Mouse (Mus musculus) MN1 (cell line): ENCODE data around the gene 4933405L10Rik.

Experiments
- DNase-seq: peaks from one replicate; pipeline ENCODE4 v3.0.0-alpha.2; 2016; ENCODE audit warnings: low spot score

4933405L10Rik gene

DNA sequence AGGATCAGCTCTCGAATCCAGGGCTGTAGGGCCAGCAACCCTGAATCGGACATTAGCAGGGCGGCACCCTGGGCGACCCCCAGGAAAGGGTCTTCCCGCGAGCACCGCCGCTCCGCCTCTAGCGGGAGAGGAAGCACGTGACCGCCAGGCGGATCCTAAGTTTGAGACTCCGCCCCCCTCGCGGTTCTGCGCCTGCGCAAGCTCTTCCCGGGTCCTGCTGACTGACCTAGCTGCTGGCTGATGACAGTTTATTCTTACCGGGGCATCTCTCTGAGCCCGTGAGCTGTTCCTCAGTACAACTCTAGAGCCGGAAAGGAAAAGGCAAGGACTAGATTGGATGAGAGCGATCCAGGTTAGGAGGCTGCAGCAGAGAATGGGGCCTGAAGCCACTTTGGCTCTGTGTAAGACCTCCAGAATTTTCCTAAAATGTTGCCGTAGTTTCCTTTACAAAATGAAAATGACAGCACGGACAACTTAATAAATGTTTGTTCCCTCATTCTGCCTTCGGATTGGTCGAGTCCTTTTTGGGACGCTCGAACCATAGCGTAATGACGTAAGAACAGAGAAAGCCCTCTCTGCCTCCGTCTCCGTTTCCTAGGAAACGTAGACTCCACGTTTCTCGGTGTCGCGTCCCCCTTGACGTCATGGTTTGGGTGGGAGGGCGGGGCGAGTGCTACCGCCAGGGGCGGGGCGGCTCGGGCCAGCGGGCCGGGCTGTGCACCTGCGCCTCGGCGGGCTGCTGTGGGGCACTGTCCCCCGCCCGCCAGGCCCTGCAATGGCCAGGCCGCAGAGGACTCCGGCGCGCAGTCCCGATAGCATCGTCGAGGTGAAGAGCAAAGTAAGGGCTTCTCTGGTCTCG, 6.3 kb upstream of the 4933405L10Rik start, which contains the start of the genes Acd and Pard6a:
TSS of gene Acd (minus strand) at position 137 of the 859 bp plus-strand sequence.
TSS of gene Pard6a (plus strand) at position 183 of the 859 bp plus-strand sequence.
- peak; percentile 97 for DNase-seq

DNA sequence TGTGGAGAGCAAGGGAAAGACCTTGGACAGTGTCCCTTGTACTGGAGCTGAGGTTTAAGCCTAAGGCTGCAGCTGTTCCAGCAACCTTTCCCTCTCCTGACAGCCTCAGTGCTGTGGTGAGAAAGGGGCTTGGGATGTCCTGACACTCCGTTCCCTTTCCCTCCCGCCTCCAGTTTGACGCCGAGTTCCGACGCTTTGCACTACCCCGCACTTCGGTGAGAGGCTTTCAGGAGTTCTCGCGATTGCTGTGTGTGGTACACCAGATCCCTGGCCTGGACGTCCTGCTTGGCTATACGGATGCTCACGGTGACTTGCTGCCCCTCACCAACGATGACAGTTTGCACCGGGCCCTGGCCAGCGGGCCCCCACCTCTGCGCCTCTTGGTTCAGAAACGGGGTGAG, 5.5 kb upstream of the 4933405L10Rik start:
- no peak for DNase-seq

DNA sequence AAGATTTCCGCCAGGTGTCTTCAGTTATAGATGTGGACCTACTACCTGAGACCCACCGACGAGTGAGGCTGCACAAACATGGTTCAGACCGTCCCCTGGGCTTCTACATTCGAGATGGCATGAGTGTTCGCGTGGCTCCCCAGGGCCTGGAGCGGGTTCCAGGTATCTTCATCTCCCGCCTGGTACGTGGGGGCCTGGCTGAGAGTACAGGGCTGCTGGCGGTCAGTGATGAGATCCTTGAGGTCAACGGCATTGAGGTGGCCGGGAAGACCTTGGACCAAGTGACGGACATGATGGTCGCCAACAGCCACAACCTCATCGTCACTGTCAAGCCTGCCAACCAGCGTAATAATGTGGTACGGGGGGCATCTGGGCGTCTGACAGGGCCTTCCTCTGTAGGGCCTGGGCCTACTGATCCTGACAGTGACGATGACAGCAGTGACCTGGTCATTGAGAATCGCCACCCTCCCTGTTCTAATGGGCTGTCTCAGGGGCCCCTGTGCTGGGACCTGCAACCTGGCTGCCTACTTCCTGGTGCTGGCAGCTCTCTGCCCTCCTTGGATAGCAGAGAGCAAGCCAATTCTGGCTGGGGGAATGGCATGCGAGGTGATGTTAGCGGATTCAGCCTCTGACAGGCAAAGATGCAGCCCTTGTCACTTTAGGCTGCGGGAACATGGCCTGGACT, 4.6 kb upstream of the 4933405L10Rik start:
- no peak for DNase-seq

DNA sequence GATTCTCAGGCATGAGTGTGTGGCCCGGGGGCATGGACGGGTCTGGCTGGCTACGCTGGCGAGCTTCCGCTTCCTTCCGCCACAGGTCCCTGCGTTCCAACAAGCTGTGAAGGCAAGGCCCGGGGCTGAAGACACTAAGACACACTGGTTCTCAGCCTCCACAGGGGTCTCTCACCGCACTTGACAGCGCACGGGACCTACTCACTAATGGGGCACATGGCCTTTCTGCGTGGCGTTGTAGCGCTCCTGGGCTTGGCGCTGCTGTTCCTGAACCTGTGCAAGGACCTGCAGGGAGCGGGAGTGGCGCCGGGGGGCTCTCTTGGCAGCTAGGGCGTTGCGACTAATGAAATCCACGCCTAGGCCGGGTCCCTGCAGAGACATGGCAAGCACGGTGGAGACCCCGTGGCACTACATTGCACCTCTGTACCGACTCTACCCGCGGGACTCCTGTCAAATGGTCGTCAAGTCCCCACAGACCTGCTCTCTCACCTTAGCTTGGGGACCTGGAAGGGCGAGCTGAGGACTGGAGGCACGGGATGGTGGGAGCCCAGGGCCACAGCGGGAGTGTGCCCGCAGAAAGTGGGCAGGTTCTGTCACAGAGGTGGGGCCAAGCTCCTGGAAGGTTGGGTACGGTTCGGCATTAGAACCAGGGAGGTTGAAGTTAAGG, 3.2 kb upstream of the 4933405L10Rik start:
- no peak for DNase-seq

DNA sequence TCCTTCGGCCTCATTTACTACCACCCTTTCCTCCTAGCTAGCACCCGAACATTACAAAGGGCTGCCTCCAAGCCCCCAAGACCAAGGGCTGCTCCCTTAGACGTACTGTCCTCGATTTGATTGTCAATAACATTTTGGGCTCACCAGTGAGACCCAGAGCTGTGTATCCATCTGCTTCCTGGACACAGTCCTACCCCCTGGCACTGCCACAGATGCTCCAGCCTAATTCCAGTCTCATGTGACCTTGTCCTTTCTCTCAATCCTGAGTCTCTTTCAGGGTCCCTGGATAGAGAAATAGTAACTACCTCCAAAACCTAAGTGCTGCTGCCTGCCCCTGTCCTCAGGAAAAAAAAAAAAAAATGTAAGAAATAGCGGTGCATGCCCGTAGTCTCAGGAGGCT, 2.5 kb upstream of the 4933405L10Rik start:
- no peak for DNase-seq

DNA sequence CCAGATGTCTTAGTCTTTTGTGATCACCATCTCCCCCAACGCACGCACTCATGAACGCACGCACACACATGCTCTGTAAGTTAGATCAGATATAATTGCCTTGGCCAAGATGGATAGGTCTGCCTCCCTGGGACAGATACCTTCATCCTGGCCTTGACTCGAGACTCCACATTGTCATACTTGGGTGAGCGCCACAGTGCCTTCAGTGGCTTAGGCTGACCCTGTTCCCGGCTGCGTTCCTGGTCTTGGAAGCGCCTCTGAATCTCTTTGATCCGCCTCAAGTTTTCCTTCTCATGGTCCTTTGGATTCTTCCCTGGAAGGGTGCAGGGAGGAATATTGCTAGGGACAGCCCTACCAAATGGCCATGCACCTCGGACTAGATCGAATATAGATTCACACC, 1.0 kb upstream of the 4933405L10Rik start:
- no peak for DNase-seq

DNA sequence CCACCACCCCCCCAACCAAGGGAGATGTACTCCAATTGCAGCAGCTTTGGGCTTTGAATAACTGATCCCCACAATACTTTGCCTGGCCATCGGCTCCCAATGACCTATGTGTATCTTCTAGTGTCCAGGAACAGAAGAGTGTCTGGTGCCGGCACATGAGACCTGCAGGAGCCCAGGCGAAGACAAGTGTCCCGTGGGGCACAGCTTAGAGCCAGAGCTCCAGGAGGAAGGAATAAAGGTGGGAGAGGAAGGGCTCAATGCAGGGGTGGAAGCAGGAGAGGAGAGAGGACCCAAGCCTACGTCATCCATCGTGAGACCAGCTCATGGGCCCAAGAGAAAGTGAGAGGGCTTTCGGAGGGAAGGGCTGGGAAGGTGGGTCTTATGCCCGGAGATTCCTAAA, 1.2 kb downstream of the 4933405L10Rik start:
- no peak for DNase-seq

DNA sequence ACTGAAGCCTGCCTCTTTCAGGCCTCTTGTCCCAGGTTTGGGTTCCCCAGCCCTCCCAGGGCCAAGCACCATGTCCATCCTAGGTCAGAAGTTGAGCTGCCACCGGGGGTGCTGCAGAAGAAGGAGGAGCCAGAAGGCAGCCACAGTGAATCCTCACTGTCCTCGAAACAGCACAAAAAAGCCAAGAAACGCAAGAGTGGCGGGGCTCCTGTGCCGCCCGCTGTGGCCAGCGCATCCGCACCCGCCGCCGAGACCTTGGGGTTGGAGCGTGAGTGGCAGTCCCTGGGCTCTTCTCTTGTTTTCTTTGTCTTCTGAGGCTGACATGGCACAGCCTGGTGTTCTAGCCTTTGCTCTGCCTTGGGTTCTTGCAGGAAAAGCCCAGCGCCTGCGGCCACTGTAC, 1.9 kb downstream of the 4933405L10Rik start:
- no peak for DNase-seq

DNA sequence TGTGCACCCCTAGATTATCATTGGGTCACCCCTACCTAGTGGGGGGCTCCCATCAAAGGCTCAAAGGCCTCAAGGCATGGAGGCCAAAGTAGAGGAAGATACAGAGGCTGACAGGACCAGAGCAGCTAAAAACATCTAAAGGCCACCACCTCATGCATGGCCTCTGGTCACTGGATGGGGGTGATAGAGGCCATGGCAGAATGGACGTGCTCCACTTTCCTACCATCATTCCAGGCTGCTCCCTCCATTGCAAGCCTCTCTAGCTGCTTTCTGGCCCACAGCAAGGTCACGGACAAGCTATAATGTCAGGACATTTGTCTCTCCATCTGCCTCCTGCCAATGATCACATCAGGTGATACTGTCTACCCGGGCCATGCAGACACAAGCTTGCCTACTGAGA, 4.8 kb downstream of the 4933405L10Rik start:
- DNase-seq, result no peak

DNA sequence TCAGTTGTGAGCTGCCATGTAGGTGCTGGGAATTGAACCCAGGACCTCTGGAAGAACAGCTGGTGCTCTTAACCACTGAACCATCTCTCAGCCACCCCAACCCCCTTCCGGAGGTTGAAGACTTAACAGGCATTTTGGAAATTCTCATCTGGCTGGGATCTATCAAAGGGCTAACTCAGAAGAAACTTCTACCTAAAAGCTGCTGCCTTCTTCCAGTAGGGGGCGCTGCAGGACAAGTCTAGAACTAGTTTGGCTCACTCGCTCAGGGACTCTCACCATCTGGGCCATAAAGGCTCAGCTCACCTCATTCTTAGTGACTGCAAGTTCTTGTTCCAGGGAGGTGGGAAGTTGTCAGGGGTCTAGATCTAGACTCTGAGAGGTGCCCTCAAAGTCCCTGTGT, 6.7 kb downstream of the 4933405L10Rik start:
- DNase-seq, result peak; percentile 95

DNA sequence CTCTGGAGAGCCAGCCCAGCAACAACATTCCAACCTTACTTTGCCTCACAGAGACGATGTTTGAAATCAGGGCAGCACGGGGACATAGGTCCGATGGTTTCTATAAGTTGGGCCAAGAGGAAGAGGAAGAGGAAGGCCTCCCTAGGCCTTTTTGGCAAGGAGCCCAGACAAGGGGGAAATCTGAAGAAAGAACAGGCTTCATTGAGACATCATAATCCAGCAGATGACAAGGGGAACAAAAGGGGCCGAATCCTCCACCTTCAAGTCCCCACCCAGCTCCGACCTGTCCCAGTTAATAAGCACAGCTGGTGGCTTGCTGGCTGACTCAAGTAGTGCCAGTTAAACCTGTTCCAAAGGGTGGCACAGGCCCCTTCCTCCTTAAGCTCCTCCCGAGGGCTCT, 7.6 kb downstream of the 4933405L10Rik start:
- DNase-seq, result no peak

DNA sequence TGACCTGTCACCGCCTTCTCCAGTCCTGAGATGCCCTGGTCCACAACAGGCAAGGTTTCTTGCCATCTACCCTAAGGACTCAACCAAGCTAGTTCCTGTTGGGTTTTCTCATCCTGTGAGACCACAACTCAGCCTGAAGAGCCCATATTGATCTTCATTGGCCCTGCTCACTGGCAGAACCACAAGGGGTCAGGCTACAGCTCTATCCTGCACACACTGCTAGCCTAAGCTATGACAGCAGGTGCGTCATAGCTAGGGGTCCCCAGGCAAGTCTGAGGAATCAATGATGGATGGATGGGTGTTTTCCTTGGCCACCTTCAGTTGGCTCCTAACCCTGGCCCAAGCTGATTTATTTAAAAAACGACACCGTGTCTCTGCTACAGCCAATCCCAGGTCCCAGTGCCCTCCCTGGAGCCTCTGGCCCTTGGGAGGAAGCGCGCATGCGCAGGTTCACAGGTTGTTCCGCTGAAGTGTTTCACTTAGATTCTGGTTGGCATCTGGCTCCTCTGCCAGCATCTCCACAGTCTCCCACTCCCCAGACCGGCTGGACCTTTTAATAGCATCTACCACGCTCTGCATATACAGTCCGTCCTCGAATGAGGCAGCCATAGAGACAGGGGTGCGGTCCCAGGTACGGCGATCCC, 9.0 kb downstream of the 4933405L10Rik start:
- DNase-seq, result no peak

DNA sequence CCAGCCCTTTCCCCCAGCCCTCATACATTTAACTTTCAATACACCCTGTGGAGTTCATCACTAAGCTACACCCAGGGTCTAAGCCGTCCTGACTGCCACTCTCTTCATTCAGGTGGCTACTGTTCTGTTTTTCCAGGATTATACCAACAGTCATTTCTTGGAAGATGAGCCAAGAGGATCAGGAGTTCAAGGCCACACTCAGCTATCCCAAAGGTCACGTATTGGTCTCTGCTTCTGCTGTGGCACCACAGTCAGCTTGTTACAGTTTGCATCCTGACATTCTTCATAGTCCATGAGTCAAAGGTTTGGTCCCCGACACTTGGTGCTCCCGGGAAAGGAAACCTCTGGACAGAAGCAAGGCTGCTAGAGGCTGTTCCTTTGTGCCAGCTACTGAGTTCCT, 12.2 kb downstream of the 4933405L10Rik start:
- DNase-seq, result no peak

DNA sequence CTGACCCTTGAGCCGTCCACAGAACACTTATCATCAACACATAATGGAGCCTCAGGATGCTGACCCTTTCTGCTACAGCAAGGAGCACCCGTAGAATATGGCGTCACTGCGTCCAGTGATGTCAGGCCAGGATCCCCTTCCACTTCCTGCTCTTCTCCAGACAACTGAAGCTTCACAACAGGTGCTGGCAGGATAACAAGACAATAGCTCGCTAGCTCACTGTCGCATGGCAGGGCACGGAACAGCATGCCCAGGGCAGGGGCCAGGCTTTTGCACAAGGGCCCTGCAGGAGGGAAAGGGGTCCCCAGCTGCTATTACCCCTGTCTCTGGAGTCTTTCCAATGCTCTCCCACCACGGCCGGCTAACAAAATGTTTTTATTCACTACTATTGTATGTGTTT, 15.4 kb downstream of the 4933405L10Rik start:
- no peak for DNase-seq

DNA sequence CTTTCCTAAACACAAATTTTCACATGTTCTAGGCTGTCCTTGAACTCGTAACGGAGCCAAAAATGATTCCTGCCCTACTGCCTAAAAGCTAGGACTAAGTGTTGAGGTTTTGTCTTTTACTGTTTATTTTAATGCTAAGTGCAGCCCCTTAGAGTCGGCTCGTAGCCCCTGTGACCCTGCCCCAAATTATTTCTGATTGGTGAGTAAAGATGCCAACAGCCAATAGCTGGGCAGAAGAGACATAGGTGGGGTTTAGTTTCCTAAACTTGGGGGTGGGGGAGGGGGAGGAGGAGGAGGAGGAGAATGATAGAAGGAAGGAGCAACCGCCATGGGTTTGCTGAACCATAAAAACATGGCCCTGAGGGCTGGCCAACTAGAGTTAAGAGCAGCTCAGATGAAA, 18.3 kb downstream of the 4933405L10Rik start:
- DNase-seq, result no peak

DNA sequence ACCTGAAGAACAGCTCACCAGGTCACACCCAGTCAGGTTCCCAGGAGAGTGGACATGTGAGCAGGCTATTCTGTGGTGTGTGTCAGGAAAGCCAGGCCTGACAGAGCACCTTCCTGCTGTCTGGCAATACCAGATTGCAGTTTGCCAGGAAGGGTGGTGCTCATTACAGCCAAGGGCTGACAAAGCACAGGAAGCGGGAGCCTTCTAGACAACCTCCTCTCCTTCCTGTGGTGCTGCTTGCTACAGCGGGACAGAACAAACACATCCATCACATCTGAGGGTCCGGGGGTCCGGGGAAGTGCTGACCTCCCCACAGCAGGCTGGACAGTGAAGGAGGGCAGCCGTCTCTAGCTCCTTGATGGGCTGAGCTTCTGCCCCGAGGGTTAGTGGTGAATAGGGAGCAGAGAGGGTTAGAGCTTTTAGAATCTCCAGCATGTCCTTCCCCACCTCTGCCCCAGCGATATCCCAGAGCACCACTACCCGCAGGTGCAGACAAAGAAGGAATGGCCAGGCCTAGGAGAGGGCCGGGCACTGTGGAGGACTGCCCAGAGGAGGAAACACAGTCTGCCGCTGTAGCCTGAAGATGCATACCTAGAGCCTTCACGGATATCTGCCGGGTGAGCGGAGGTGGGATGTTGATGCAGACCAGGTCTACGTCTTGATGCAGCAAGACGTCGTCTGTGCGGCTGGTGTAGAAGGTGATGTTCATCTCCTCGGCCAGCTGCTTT, 20.1 kb downstream of the 4933405L10Rik start:
- DNase-seq, result peak; percentile 81

DNA sequence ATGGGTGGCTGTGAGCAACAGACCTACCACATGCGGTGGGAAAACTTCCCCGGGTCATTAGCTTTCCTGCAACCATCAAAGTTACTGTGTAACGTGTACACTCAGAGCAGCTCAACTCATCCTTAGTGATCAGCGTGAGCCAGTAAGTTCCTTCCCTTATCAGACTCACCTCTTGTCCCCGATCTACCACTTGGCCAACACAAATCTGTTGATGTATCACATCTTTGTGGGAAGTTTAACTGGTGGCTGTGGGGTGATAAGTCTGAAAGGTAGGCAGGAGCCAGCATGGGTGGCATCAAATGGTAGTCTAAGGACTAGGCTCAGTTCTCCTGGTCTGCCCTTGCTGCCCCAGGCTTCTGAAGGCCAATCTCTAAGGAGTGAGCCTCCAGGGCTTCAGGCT, 24.7 kb downstream of the 4933405L10Rik start:
- DNase-seq, result no peak

DNA sequence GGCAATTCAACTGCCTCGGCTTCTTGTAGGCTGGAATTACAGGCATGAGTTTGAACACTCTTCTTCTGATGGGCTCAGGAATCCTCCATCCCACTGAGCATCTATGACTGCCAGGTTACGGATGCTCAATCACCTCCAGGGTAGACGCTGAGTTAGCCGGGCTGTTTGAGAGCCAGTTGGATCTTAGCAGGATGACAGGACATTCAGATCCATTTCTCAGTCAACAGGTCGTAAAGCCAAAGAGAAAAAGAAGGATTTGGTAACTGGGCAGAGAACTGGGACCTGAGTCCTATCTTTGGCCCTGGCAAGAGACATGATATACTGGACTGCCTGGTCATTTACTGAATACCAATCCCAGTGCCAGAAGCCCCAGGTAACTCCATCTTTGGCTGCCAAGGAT, 31.8 kb downstream of the 4933405L10Rik start:
- no peak for DNase-seq

DNA sequence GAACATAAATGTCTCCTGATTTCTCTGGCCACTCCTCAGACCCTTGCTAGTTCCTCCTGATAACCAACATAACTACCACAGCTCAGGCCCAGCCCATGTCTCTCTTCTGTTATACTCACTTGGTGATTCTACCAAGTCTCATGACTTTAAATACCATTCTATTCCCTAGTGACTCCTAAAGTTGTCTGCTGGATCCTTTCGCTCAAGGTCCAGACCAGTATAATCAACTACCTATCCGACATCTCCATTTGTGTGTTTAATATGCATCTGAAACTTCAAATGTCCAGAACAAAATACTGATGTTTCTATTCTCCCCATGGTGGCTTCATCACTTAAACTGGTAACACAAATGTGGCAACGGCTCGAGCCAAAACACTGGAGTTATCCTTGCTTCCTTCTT, 35.8 kb downstream of the 4933405L10Rik start:
- peak; percentile 26 for DNase-seq

DNA sequence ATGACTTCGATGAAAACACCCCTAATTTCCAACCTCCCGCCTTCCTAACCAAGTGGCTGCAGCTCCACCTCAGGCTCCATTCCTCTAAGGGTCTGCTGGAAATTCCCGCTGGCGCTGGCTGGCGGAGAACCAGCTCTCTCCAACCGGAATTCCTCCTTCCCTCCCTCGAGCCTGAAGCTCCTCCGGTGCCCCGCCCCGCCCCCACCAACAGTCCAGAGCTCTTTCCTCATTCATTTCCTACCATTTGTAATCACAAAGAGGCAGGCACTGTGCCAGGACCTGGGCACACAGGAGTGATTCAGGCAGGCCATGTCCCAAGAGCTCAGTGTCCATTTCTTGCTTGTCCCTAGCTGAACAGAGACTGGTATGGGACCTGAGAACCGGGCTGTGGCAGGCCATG, 43.2 kb downstream of the 4933405L10Rik start:
- peak; percentile 90 for DNase-seq

DNA sequence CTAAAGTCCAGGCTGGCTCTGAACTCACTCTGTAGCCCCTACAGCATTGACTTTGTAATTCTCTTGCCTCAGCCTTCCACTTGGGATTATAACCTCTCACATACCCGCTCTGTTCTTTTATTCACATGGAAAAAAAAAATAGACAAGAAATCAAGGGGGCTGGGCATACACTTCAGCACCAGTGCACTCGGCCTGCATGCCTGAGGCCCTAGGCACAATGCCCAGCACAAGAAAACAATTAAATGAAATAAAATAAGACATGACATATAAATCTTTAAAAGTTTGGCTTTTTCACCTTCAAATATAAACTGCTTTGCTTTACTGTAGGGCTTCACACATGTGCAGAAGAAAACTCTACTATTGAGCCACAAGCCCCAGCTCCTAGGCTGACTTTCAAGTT, 46.5 kb downstream of the 4933405L10Rik start:
- no peak for DNase-seq

DNA sequence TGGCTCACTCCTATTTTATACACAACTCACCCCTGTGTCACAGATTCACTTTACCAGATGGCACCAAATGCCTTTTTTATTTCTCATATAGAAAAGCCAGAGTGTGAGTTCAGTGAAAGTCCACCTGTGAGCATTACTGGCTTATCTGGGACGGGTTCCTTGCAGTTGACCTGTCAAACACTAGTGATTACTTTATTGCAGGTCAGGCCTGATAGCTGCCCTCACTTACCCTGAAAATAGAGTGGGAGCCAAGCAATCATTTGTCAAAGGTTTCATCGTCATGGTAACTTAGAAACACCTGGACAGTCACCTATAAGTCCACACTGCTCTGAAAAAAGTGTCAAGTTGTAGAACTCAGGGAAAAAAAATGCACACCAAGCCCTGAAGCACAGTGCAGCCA, 47.2 kb downstream of the 4933405L10Rik start:
- no peak for DNase-seq
